Mouse (Mus musculus) erythroblast, embryonic 14.5 days (primary cell): ENCODE measurements around the gene Erbb2. TPM values are rescaled to one million over a fixed set of nuclear protein-coding genes. Genes with fewer than 3 reads are reported as not detected.

Experiments used
- H3K27me3 ChIP-seq: 2 replicates; pipeline ENCODE4 v1.6.1; 2012; ENCODE audit warnings: inconsistent platforms; ENCODE audit not compliant: control insufficient read depth
- H3K36me3 ChIP-seq: 2 replicates; pipeline ENCODE4 v1.6.1; 2012; ENCODE audit warnings: mild to moderate bottlenecking, inconsistent platforms; ENCODE audit not compliant: control insufficient read depth
- H3K4me1 ChIP-seq: 2 replicates; pipeline ENCODE4 v1.6.1; 2012; ENCODE audit warnings: inconsistent platforms; ENCODE audit not compliant: control insufficient read depth
- H3K4me3 ChIP-seq: replicated peaks from 2 replicates; pipeline ENCODE3; 2012; ENCODE audit warnings: moderate library complexity, mild to moderate bottlenecking, inconsistent platforms
- H3K9me3 ChIP-seq: 2 replicates; pipeline ENCODE4 v1.6.1; 2012; ENCODE audit warnings: low read length, inconsistent platforms, mixed read lengths; ENCODE audit not compliant: control insufficient read depth
- GATA1 ChIP-seq: IDR thresholded peaks from 2 replicates; pipeline ENCODE4 v1.6.1; 2012; ENCODE audit warnings: low read length, inconsistent platforms, mixed read lengths
- TAL1 ChIP-seq: IDR thresholded peaks from 3 replicates; pipeline ENCODE4 v1.6.1; 2012; ENCODE audit warnings: low read length, inconsistent platforms, mixed read lengths
- polyA plus RNA-seq: library from polyadenylated mRNA; stranded (reverse); fragments of >175 nt; gene quantifications from 2 replicates; pipeline ENCODE4 v1.2.3, GENCODE M21; 2012

Erbb2 gene
- polyA plus RNA-seq, 1 experiment = 0.01 TPM

DNA sequence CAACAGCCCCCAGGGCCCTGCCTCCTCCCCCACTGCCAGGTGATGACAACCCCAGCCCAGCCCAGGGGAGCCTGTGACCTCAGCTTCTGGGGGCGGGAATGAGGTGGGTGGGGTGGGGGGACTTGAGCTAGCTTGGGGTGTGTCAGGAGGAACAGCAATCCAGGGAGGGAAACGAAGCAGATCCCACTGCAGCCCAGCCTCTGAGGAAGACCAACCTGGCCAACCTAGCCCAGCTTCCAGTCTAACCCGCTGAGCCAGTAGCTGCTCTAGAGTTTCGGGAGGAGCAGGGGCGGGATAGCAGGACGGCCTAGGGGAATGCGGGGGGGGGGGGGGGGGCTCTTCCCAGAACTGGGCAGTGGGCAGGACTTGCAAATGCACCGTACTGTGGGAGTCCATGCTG is 20.2 kb upstream of the Erbb2 start:
- H3K4me1 ChIP-seq = peaks cover 56% of the 10 kb centered on the region
- TF ChIP-seq TAL1 (no peak), GATA1 (no peak)
- H3K36me3 ChIP-seq = peaks cover 2% of the 10 kb centered on the region
- no peak overlapping the region for H3K4me3 ChIP-seq
- no peaks in the 10 kb centered on the region for H3K9me3 ChIP-seq
- H3K27me3 ChIP-seq = peaks cover 15% of the 10 kb centered on the region

DNA sequence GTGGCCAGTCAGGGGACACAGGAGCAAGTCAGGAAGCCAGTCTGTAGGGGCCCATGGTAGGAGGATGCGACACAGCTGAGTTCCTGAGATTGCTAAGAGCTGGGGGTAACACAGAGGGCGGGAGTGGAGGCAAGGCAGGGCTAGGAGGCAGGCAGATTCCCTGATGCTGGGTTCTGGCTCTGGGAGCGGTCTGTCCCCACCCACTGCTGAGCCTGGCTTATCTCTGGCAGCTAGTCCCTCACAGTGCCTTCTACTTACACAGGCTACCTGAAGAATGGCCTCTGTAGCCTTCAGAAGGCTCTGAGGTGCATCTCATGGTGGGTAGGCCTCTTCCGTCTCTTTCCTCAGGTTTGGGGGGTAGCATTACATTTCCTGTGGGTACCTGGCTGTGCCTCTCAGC is 19.6 kb upstream of the Erbb2 start:
- peak overlapping the region; percentile 43 for H3K4me3 ChIP-seq
- H3K9me3 ChIP-seq = no peaks in the 10 kb centered on the region
- peak; percentile 68 for TF ChIP-seq GATA1
- TF ChIP-seq TAL1 = no peak
- peaks cover 4% of the 10 kb centered on the region for H3K36me3 ChIP-seq
- H3K27me3 ChIP-seq = peaks cover 9% of the 10 kb centered on the region
- peaks cover 56% of the 10 kb centered on the region for H3K4me1 ChIP-seq

GRCm38 (mm10) chr11:98393317-98393716 is 19.0 kb upstream of the Erbb2 start:
- H3K4me1 ChIP-seq = peaks cover 56% of the 10 kb centered on the region
- peaks cover 7% of the 10 kb centered on the region for H3K36me3 ChIP-seq
- H3K4me3 ChIP-seq = peak overlapping the region; percentile 43
- no peak for TF ChIP-seq TAL1
- TF ChIP-seq GATA1 = no peak
- no peaks in the 10 kb centered on the region for H3K9me3 ChIP-seq
- peaks cover 2% of the 10 kb centered on the region for H3K27me3 ChIP-seq

DNA sequence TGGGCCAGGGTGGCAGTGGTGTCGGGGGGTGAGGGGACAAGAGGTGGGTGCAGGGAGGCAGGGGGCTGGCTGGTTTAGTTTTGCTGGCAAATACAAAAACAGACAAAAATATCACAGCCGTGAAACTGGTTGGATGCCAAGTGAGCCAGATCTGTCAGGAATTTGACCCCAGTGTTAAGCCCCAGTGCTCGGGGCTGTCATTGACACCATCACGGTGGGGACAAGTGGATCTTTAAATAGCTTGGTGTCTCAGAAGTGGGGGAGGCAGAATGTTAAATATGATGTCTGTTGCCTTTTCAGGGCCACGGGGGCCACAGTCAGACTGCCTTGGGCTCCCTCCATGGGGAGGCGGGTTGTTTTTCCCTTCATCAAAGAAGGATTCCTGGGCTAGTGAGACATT is 18.0 kb upstream of the Erbb2 start:
- Histone ChIP-seq H3K27me3 (no peaks in the 10 kb centered on the region), H3K4me1 (peaks cover 59% of the 10 kb centered on the region), H3K9me3 (no peaks in the 10 kb centered on the region), H3K36me3 (peaks cover 7% of the 10 kb centered on the region), H3K4me3 (no peak overlapping the region)
- TF ChIP-seq TAL1 (no peak), GATA1 (no peak)

DNA sequence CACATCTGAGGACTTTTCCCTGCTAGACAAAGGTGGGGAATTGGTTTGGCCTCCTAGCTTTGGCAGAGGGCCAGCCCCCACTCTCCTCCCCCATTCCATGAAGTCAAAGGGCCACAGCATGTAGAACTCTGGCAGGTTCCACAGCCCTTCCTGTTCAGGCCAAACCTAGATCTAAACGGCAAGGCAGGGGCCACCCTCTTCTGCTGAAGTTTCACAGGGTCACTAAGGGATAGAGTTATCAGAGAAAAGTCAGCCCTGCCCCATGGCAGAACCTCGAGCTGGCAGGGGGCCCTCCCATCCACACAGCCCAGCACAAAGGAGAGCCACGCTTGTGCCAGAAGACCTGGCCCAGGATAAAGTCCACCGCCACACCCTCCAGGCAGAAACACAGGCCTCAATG is 17.2 kb upstream of the Erbb2 start:
- no peaks in the 10 kb centered on the region for H3K27me3 ChIP-seq
- no peak overlapping the region for H3K4me3 ChIP-seq
- H3K4me1 ChIP-seq = peaks cover 66% of the 10 kb centered on the region
- no peak for TF ChIP-seq GATA1
- no peak for TF ChIP-seq TAL1
- H3K36me3 ChIP-seq = peaks cover 7% of the 10 kb centered on the region
- H3K9me3 ChIP-seq = no peaks in the 10 kb centered on the region

DNA sequence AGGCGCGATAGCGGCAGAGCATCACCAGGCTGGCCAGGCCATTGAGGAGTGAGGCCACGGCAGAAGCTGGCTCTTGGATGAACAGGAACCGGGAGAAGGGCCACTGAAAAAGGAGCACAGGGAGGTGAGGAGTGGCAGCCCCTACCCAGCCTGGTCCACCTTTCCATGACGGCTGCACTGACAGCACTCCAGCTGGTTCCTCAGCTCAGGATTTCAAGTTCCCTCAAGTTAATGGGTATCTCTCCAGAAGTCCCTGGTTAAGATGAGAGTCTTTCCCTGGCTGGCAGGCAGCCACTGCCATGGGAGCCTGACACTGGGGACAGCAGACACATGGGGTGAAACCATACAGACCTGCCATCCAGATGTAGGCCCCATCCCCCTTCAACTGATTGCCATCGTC is 14.3 kb upstream of the Erbb2 start:
- TF ChIP-seq GATA1 (no peak), TAL1 (no peak)

GRCm38 (mm10) chr11:98400161-98400726 is 12.0 kb upstream of the Erbb2 start, which contains the start of gene Pgap3:
Gene Pgap3 (minus strand): TSS chr11:98400490.
- H3K4me3 ChIP-seq = peak within 1 kb of the TSS; percentile 78
- TF ChIP-seq GATA1 (no peak), TAL1 (no peak)
- H3K9me3 ChIP-seq = no peaks in the 10 kb centered on the region
- H3K27me3 ChIP-seq = peaks cover 18% of the 10 kb centered on the region
- H3K4me1 ChIP-seq = peaks cover 33% of the 10 kb centered on the region
- H3K36me3 ChIP-seq = peaks cover 7% of the 10 kb centered on the region

More for the DNA sequence above, 14.3 kb upstream of the Erbb2 start:
- Histone ChIP-seq H3K9me3 (no peaks in the 10 kb centered on the region), H3K27me3 (peaks cover 4% of the 10 kb centered on the region; the same call in 1 of the 2 replicates), H3K4me1 (peaks cover 56% of the 10 kb centered on the region), H3K36me3 (peaks cover 7% of the 10 kb centered on the region), H3K4me3 (no peak overlapping the region)

DNA sequence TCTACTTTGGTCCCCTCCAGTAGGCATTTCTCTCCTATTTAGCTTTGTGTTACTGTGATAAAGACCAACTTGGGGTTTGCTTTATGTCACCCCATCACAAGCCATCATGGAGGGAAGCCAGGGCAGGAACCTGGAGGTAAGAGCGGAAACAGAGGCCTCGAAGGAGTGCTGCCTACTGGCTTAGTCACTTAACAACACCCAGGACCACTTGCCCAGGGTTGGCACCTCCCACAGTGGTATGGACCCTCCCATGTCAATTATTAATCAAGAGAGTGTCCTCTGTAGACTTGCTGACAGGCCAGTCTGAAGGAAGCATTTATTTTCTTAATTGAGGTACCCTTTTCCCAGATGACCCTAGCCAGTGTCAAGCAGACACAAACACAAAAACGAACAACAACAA is 11.5 kb upstream of the Erbb2 start:
- Histone ChIP-seq H3K4me1 (peaks cover 31% of the 10 kb centered on the region), H3K4me3 (peak overlapping the region; percentile 78), H3K36me3 (peaks cover 7% of the 10 kb centered on the region), H3K27me3 (peaks cover 18% of the 10 kb centered on the region), H3K9me3 (no peaks in the 10 kb centered on the region)
- TF ChIP-seq TAL1 = no peak
- TF ChIP-seq GATA1 = no peak

- H3K4me1 ChIP-seq = no peaks in the 10 kb centered on the region
- peaks cover 50% of the 10 kb centered on the region for H3K27me3 ChIP-seq
- no peak overlapping the region for H3K4me3 ChIP-seq
- no peaks in the 10 kb centered on the region for H3K9me3 ChIP-seq
- no peaks in the 10 kb centered on the region for H3K36me3 ChIP-seq
- TF ChIP-seq GATA1 (no peak), TAL1 (no peak)
These were observed 5.6 kb upstream of the Erbb2 start for GRCm38 (mm10) chr11:98406621-98407020.

DNA sequence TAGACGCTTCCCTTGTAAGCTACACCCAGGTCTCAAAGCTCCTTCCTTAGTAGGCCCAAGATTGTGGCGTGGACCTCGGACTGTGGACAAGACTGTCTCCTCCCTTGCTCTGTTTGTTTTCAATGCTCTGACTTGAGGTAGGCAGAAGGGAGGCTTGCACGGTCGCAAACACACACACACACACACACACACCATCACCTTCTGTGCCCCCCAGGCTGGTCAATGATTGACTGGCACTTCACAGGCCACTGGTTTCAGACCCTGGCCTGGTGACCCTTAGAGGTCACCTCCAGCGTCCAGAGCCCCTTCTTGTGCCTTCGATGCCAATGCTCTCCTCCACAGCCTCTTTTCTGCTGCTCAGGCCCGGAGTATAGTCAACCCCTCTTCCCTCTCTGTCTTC is 3.4 kb upstream of the Erbb2 start:
- no peak for TF ChIP-seq GATA1
- TF ChIP-seq TAL1 = no peak
- Histone ChIP-seq H3K27me3 (peaks cover 62% of the 10 kb centered on the region), H3K36me3 (no peaks in the 10 kb centered on the region), H3K4me1 (no peaks in the 10 kb centered on the region), H3K9me3 (no peaks in the 10 kb centered on the region), H3K4me3 (no peak overlapping the region)
